Mouse (Mus musculus) thymus, adult 2 months (tissue): ENCODE measurements around the gene Neu4.

Experiments used
- CTCF ChIP-seq: fragments of 200-500 bp; IDR thresholded peaks from 2 replicates; pipeline ENCODE4 v1.5.1; 2012; ENCODE audit warnings: mild to moderate bottlenecking, control low read depth, low read length, moderate library complexity, borderline replicate concordance; ENCODE audit not compliant: control insufficient read depth, poor library complexity, insufficient read depth; ENCODE audit errors: extremely low read depth
- POLR2A ChIP-seq: fragments of 200-500 bp; IDR thresholded peaks from 2 replicates; pipeline ENCODE4 v1.6.1; 2012; ENCODE audit warnings: mild to moderate bottlenecking, low read length, control low read depth, moderate library complexity; ENCODE audit not compliant: control insufficient read depth, poor library complexity, insufficient read depth; ENCODE audit errors: extremely low read depth

GRCm38 (mm10) chr1:94053530-94054216, 33.4 kb downstream of the Neu4 start:
- TF ChIP-seq POLR2A = no peak
- no peak for TF ChIP-seq CTCF
